Mouse (Mus musculus): ENCODE measurements around the gene Gm3625. TPM values are rescaled to one million over a fixed set of nuclear protein-coding genes. Genes with fewer than 3 reads are reported as not detected.
"Not testable (repeated sequence)": the region's sequence is repeated elsewhere in the genome, so short reads cannot be mapped to it uniquely, and the experiment has no call there.

Gm3625 gene
- polyA plus RNA-seq, 1 experiment from 2014 or later, result not detected

DNA sequence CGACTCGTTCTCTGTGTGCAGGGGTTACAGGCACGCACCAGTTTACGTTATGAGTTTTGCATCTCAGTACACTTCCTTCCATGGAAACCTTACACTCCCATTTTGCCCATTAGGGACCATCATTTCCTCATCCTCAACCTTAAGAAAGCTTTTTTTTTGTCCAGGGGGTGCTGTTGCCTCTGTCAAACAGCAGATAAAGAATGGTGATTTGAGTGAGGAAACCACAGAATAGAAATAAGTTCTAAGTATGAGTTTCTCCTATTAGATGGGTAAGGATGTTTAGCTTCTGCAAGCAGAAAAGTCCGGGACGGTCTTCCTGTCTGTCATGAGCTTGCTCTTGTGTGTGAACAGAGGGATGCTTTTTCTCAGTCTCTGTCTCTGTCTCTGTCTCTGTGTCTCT is 702 bp downstream of the Gm3625 start:
- Histone ChIP-seq H3K9me3 (replicated peaks) (no peaks in the 10 kb centered on the region), H3K27me3 (no peaks in the 10 kb centered on the region), H3K9ac (no peak overlapping the region), H3K4me3 (peak overlapping the region; percentile 81; the same call in 1 of the 2 replicates), H3K36me3 (ENCODE audit: poor library complexity, severe bottlenecking) (no peaks in the 10 kb centered on the region), H3K4me1 (peaks cover 10% of the 10 kb centered on the region; the same call in 1 of the 2 replicates), H3K4me2 (peak overlapping the region; percentile 84), H3K27ac (no peak overlapping the region)
- ATAC-seq, result no peak
- 78% methylated on average over 6 of the region's 6 CpGs for WGBS

GRCm38 (mm10) chr12:4588603-4589002 is 4.1 kb downstream of the Gm3625 start:
- 65% methylated on average over 3 of the region's 3 CpGs for WGBS
- H3K27me3 ChIP-seq, result no peaks in the 10 kb centered on the region
- ATAC-seq, result no peak
- no peak overlapping the region for H3K4me3 ChIP-seq
- no peak overlapping the region for H3K27ac ChIP-seq
- no peaks in the 10 kb centered on the region for H3K36me3 ChIP-seq (ENCODE audit: poor library complexity, severe bottlenecking)
- no peak overlapping the region for H3K9ac ChIP-seq
- no peaks in the 10 kb centered on the region for H3K9me3 ChIP-seq (replicated peaks)
- no peak overlapping the region for H3K4me2 ChIP-seq
- H3K4me1 ChIP-seq, result peaks cover 1% of the 10 kb centered on the region; the same call in 1 of the 2 replicates

- no peak for ATAC-seq
- Histone ChIP-seq H3K27me3 (no peaks in the 10 kb centered on the region), H3K4me2 (no peak overlapping the region), H3K9me3 (replicated peaks) (no peaks in the 10 kb centered on the region), H3K27ac (no peak overlapping the region), H3K9ac (no peak overlapping the region), H3K36me3 (ENCODE audit: poor library complexity, severe bottlenecking) (no peaks in the 10 kb centered on the region), H3K4me3 (no peak overlapping the region), H3K4me1 (no peaks in the 10 kb centered on the region)
- 77% methylated on average over 2 of the region's 2 CpGs for WGBS
Observed at GRCm38 (mm10) chr12:4587846-4588245, 4.9 kb downstream of the Gm3625 start.

- H3K4me2 ChIP-seq, result no peak overlapping the region
- no peak overlapping the region for H3K4me3 ChIP-seq
- no peaks in the 10 kb centered on the region for H3K9me3 ChIP-seq (replicated peaks)
- ATAC-seq, result no peak
- H3K36me3 ChIP-seq (ENCODE audit: poor library complexity, severe bottlenecking), result no peaks in the 10 kb centered on the region
- no peaks in the 10 kb centered on the region for H3K27me3 ChIP-seq
- no peak overlapping the region for H3K27ac ChIP-seq
- H3K4me1 ChIP-seq, result no peaks in the 10 kb centered on the region
- H3K9ac ChIP-seq, result no peak overlapping the region
Observed at GRCm38 (mm10) chr12:4582326-4582725, 10.4 kb downstream of the Gm3625 start.

- WGBS, result 86% methylated on average over 4 of the region's 4 CpGs
- Histone ChIP-seq H3K27ac (no peak overlapping the region), H3K36me3 (ENCODE audit: poor library complexity, severe bottlenecking) (no peaks in the 10 kb centered on the region), H3K4me2 (no peak overlapping the region), H3K9me3 (replicated peaks) (no peaks in the 10 kb centered on the region), H3K9ac (no peak overlapping the region), H3K27me3 (no peaks in the 10 kb centered on the region), H3K4me3 (no peak overlapping the region), H3K4me1 (no peaks in the 10 kb centered on the region)
- no peak for ATAC-seq
Observed at GRCm38 (mm10) chr12:4574065-4574464, 18.7 kb downstream of the Gm3625 start.

DNA sequence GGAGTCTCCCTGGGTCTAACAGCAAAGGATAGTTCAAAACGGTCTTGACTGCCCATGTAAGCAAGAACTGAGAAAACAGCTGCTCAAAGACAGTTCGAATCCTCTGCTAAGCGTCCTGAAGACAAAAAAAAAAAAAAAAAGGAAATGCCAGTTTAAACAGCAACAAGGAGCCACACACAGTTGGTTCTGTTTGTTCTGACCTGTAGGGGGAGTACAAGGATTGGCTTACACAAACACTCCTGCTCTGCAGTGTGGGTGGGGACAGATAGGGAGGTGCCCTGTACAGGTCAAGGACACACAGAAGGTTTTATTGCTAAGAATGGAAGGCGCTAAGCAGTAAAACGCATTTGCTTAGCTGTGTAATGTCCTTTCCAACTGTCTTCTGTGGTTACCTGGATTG is 20.9 kb downstream of the Gm3625 start:
- H3K9ac ChIP-seq, result no peak overlapping the region
- H3K4me1 ChIP-seq, result no peaks in the 10 kb centered on the region
- H3K27ac ChIP-seq, result no peak overlapping the region
- no peak overlapping the region for H3K4me3 ChIP-seq
- no peak for ATAC-seq
- H3K9me3 ChIP-seq (replicated peaks), result no peaks in the 10 kb centered on the region
- H3K36me3 ChIP-seq (ENCODE audit: poor library complexity, severe bottlenecking), result no peaks in the 10 kb centered on the region
- H3K27me3 ChIP-seq, result no peaks in the 10 kb centered on the region
- WGBS, result 29% methylated on average over 5 of the region's 5 CpGs
- no peak overlapping the region for H3K4me2 ChIP-seq

GRCm38 (mm10) chr12:4558475-4559279 is 34.0 kb downstream of the Gm3625 start:
- Histone ChIP-seq H3K27me3 (no peaks in the 10 kb centered on the region), H3K36me3 (ENCODE audit: poor library complexity, severe bottlenecking) (no peaks in the 10 kb centered on the region), H3K27ac (no peak overlapping the region), H3K4me1 (no peaks in the 10 kb centered on the region), H3K4me3 (no peak overlapping the region), H3K9me3 (replicated peaks) (no peaks in the 10 kb centered on the region), H3K9ac (no peak overlapping the region), H3K4me2 (no peak overlapping the region)
- ATAC-seq, result no peak
- 86% methylated on average over 9 of the region's 9 CpGs for WGBS

GRCm38 (mm10) chr12:4558013-4558412 is 34.7 kb downstream of the Gm3625 start:
- no peak overlapping the region for H3K4me2 ChIP-seq
- H3K9ac ChIP-seq, result no peak overlapping the region
- no peaks in the 10 kb centered on the region for H3K9me3 ChIP-seq (replicated peaks)
- 76% methylated on average over 3 of the region's 3 CpGs for WGBS
- no peak for ATAC-seq
- no peak overlapping the region for H3K27ac ChIP-seq
- no peaks in the 10 kb centered on the region for H3K36me3 ChIP-seq (ENCODE audit: poor library complexity, severe bottlenecking)
- no peak overlapping the region for H3K4me3 ChIP-seq
- no peaks in the 10 kb centered on the region for H3K4me1 ChIP-seq
- H3K27me3 ChIP-seq, result no peaks in the 10 kb centered on the region

- Histone ChIP-seq H3K4me3 (no peak overlapping the region), H3K9me3 (replicated peaks) (no peaks in the 10 kb centered on the region), H3K4me2 (no peak overlapping the region), H3K27me3 (no peaks in the 10 kb centered on the region), H3K27ac (no peak overlapping the region), H3K9ac (no peak overlapping the region), H3K36me3 (ENCODE audit: poor library complexity, severe bottlenecking) (no peaks in the 10 kb centered on the region), H3K4me1 (no peaks in the 10 kb centered on the region)
- no peak for ATAC-seq
- 87% methylated on average over 3 of the region's 3 CpGs for WGBS
Observed at GRCm38 (mm10) chr12:4557436-4557835, 35.3 kb downstream of the Gm3625 start.

DNA sequence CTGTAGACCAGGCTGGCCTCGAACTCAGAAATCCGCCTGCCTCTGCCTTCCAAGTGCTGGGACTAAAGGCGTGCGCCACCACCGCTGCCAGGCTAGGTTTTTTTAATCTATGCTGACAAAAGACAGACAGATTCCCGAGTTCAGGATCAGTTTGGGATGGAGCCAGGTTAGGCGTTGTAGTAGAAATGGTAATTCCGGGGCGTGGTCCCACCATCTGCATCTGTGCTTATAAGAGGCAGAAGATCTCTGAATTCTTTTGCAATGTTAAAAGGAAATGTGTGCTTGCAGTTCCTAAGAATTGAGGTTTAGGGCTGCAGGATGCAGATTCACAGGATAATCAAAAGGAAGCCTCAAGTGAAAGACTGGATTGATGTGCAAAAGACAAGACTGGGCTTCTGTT is 35.8 kb downstream of the Gm3625 start:
- Histone ChIP-seq H3K4me2 (no peak overlapping the region), H3K36me3 (ENCODE audit: poor library complexity, severe bottlenecking) (no peaks in the 10 kb centered on the region), H3K27ac (no peak overlapping the region), H3K4me3 (no peak overlapping the region), H3K27me3 (no peaks in the 10 kb centered on the region), H3K9ac (no peak overlapping the region), H3K9me3 (replicated peaks) (no peaks in the 10 kb centered on the region), H3K4me1 (no peaks in the 10 kb centered on the region)
- ATAC-seq, result no peak
- WGBS, result 87% methylated on average over 9 of the region's 9 CpGs

GRCm38 (mm10) chr12:4555451-4555850 is 37.3 kb downstream of the Gm3625 start:
- ATAC-seq, result no peak
- Histone ChIP-seq H3K36me3 (ENCODE audit: poor library complexity, severe bottlenecking) (no peaks in the 10 kb centered on the region), H3K4me3 (no peak overlapping the region), H3K27ac (no peak overlapping the region), H3K27me3 (no peaks in the 10 kb centered on the region), H3K9me3 (replicated peaks) (no peaks in the 10 kb centered on the region), H3K4me1 (no peaks in the 10 kb centered on the region), H3K9ac (no peak overlapping the region), H3K4me2 (no peak overlapping the region)
- 65% methylated on average over 5 of the region's 6 CpGs for WGBS

- not testable (repeated sequence) for H3K27me3 ChIP-seq; H3K36me3 ChIP-seq (ENCODE audit: poor library complexity, severe bottlenecking); H3K9me3 ChIP-seq (replicated peaks); ATAC-seq; H3K27ac ChIP-seq; H3K4me3 ChIP-seq; H3K4me1 ChIP-seq; H3K9ac ChIP-seq; H3K4me2 ChIP-seq
- WGBS, result 90% methylated on average over 3 of the region's 3 CpGs
Observed at GRCm38 (mm10) chr12:4553704-4554103, 39.0 kb downstream of the Gm3625 start.
